Mouse (Mus musculus) cerebellum, adult 9-10 months (tissue): ENCODE measurements at regions not wholly inside any gene's neighbourhood (a gene's known extent, or its start where the extent isn't known, plus 50 kb on each side); places are given as distances from the start of the nearest gene placed in this dataset.
"Not testable (repeated sequence)": the region's sequence is repeated elsewhere in the genome, so short reads cannot be mapped to it uniquely, and the experiment has no call there.

Source experiments
- DNase-seq: peaks from one replicate; pipeline ENCODE4 v3.0.0; 2022

DNA sequence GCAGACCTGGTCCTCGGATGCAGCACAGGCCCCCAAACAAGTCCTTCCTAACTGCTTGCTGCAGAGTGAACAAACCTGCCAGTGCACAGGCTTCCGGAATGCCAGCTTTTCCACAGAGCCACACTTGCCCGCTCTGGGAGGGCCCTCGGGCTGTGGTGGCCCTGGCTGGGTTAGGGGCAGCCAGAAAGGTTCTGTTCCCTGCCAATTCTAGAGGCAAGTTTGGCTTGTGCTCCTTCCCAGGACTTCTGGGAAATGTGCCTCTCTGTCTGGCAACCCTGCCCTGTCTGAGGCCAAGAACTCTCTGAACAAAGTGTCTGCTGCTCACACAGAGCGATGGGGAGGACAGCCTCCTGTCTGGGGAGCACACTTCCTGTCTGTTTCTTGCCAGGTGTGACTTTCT lies 66.4 kb downstream of the Xrcc2 start:
- no peak for DNase-seq

DNA sequence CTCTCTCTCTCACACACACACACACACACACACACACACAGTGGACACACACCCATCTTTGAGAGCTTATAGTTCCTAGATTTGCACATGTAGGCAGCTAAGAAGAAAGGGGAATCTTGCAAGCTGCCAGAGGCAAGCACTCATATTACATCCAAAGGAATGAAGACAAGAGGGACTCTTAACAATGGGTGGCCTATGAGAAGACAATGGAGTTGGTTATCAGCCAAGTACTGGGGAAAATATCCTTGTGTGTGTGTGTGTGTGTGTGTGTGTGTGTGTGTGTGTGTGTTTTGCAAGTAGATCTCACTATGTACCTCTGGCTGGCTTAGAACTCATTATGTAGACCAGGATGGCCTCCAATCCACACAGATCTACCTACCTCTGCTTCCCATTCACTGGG lies 67.5 kb downstream of the Xrcc2 start:
- no peak for DNase-seq

GRCm38 (mm10) chr5:25632861-25633535 lies 72.6 kb downstream of the Xrcc2 start:
- DNase-seq: no peak

DNA sequence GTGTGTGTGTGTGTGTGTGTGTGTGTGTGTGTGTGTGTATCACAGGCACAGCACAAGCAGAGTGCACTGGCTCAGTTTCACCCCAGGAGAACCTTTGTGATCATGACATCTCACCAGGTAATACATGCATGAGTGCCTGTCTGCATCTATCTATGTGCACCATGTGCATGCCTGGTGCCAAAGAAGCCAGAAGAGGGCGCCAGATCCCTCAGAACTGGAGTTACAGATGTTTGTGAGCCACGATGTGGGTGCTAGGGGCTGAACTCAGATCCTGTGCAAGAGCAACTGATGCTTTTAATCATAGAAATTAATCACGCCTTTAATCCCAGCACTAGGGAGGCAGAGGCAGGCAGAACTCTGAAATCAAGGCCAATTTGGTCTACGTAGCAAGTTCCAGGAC lies 75.9 kb downstream of the Xrcc2 start:
- no peak for DNase-seq

DNA sequence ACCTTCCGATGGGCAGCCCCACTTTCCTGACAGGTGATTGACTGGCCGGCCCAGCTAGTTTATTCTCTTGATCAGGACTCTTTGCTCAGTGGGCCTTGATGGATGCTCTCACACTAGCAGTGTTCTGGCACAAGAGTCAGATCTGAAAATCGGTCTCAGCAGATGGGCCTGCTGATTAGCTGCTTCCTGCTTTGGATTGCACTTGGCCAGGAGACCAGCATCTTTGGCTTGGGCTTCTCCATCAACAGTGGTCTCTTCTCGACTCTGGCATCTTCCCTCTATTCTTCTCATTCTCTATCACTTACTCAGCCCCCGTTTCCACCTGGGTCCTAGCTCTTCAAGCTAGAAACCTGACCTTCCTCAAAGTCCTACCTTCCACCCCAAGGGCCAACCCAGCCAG lies 77.1 kb downstream of the Xrcc2 start:
- DNase-seq: peak; percentile 48

DNA sequence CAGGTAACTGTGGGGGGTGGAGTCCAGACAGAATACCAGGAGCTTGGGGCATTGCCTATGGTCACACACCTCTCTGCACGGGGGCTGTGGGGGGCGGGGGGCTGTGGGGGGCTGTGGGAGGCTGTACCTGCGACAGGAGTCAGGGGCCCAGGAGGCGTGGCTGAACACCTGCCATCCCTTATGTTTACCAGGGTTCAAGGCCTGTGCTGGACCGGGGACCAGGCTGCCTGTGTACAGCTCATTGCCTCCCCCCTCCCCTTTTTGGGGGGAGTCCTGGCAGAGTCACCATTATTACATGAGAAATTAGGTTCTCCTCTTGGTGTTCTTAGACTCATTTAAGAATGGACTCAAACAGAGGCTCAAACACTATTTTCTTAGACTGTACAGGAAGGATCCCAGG lies 78.5 kb downstream of the Xrcc2 start:
- no peak for DNase-seq

- DNase-seq: no peak
Observed at GRCm38 (mm10) chr5:25624029-25624428, 81.6 kb downstream of the Xrcc2 start.

DNA sequence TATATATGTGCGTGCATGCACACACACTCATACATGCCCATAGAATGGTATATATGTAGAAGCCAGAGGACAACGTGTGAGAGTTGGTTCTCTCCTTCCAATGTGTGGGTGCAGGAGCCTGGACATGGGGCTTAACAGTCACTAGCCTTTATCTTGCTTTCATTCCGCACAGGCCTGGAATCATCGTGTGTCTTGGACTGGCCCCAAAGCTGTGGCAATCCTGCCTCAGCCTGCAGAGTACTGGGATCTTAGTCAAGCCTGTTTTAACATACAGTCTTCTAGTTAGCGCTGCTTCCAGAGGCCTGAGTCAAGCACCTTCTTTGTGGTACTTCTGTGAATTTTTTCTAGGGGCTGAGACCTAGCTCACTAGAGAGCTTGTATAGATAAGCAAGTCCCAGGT lies 85.8 kb downstream of the Xrcc2 start:
- no peak for DNase-seq

- not testable (repeated sequence) for DNase-seq
Observed at GRCm38 (mm10) chr5:25619337-25619736, 86.3 kb downstream of the Xrcc2 start.

- no peak for DNase-seq
Observed at GRCm38 (mm10) chr5:25614659-25615061, 91.0 kb downstream of the Xrcc2 start.

- DNase-seq: no peak
Observed at GRCm38 (mm10) chr5:25613844-25614658, 91.6 kb downstream of the Xrcc2 start.

- DNase-seq: no peak
Observed at GRCm38 (mm10) chr5:25612036-25612705, 93.5 kb downstream of the Xrcc2 start.

DNA sequence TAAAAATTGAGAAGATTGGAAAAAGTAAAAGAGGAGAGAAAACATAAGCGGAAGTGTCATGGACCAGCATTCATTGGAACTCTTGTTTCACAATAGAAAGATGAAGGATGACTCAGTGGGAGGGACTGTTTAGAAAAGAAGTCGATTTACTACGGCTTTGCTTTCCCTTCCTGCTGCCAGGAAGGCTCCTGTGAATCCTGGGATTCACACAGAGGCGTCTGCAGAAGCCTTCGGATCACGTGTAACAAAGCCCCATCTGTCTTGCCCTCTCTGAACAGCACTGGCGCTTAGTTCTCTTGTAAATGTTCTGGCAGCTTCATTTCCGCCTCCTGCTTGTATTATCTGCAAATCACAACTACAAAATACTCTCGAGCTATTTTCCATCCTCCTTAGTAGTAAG lies 94.0 kb downstream of the Cct8l1 start:
- peak; percentile 71 for DNase-seq

DNA sequence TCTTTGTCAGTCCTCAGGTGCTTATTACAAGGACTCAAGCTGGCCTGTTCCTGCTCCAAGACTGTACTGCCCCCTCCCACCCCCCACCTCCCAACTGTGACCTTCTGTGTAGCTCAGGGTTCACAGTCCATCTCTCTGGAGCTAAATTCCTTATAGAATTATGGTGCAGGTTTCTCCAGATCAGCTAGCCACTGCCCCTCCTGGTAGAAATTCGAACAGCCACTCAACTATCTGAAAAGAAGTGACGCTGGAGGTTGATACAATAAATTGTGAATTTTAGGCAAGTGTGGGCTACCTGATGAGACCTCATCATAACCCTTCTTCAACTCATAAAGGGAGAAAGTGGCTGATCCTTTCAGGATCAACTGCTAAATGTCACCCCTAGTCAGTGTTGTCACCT lies 86.3 kb downstream of the Cct8l1 start:
- no peak for DNase-seq

- DNase-seq: no peak
Observed at GRCm38 (mm10) chr5:25599363-25599762, 83.5 kb downstream of the Cct8l1 start.

- DNase-seq: no peak
Observed at GRCm38 (mm10) chr5:25597786-25598185, 81.9 kb downstream of the Cct8l1 start.

GRCm38 (mm10) chr5:25591709-25592108 lies 75.8 kb downstream of the Cct8l1 start:
- no peak for DNase-seq
